Mouse (Mus musculus): ENCODE results near the gene Camk1d. TPM values are rescaled to one million over a fixed set of nuclear protein-coding genes. Genes with fewer than 3 reads are reported as not detected.
"Not testable (repeated sequence)": the region's sequence is repeated elsewhere in the genome, so short reads cannot be mapped to it uniquely, and the experiment has no call there.

Gene Camk1d
- total and polyA plus RNA-seq, 2 experiments from 2014 or later: 8.0 to 20.9 TPM

GRCm38 (mm10) chr2:5388381-5388780 lies 325.9 kb downstream of the Camk1d start:
- Histone ChIP-seq H3K27ac (ENCODE audit: low read depth, low read length) (no peak overlapping the region), H3K4me3 (ENCODE audit: low read depth, low read length) (no peak overlapping the region), H3K27me3 (ENCODE audit: insufficient read depth, low read length) (no peaks in the 10 kb centered on the region), H3K4me1 (ENCODE audit: insufficient read depth, low read length) (no peaks in the 10 kb centered on the region), H3K36me3 (ENCODE audit: insufficient read depth, low read length) (no peaks in the 10 kb centered on the region), H3K9ac (replicated peaks; ENCODE audit: low read length, poor library complexity, severe bottlenecking) (no peak overlapping the region), H3K9me3 (ENCODE audit: low read length) (no peaks in the 10 kb centered on the region), H3K4me2 (ENCODE audit: low read depth, low read length, poor library complexity, severe bottlenecking) (no peak overlapping the region)
- no peak for TF ChIP-seq CTCF (IDR thresholded peaks at IDR 0.05)
- ATAC-seq (ENCODE audit: low FRiP score) (no peak), DNase-seq (ENCODE audit: low spot score) (no peak)
- WGBS: 86% methylated on average over 7 of the region's 7 CpGs

GRCm38 (mm10) chr2:5381712-5382710 lies 332.3 kb downstream of the Camk1d start:
- WGBS: 31% methylated on average over 12 of the region's 12 CpGs
- Histone ChIP-seq H3K9ac (replicated peaks; ENCODE audit: low read length, poor library complexity, severe bottlenecking) (no peak overlapping the region), H3K4me1 (ENCODE audit: insufficient read depth, low read length) (peaks cover 19% of the 10 kb centered on the region), H3K36me3 (ENCODE audit: insufficient read depth, low read length) (no peaks in the 10 kb centered on the region), H3K27ac (ENCODE audit: low read depth, low read length) (peak overlapping the region; percentile 51), H3K27me3 (ENCODE audit: insufficient read depth, low read length) (no peaks in the 10 kb centered on the region), H3K9me3 (ENCODE audit: low read length) (no peaks in the 10 kb centered on the region), H3K4me3 (ENCODE audit: low read depth, low read length) (no peak overlapping the region), H3K4me2 (ENCODE audit: low read depth, low read length, poor library complexity, severe bottlenecking) (no peak overlapping the region)
- TF ChIP-seq CTCF (IDR thresholded peaks at IDR 0.05): no peak
- DNase-seq (ENCODE audit: low spot score): peak; percentile 90
- peak; percentile 15; the same call in 1 of the 2 replicates for ATAC-seq (ENCODE audit: low FRiP score)

- H3K4me3 ChIP-seq (ENCODE audit: low read depth, low read length): no peak overlapping the region
- WGBS: 64% methylated on average over 7 of the region's 7 CpGs
- peaks cover 19% of the 10 kb centered on the region for H3K4me1 ChIP-seq (ENCODE audit: insufficient read depth, low read length)
- no peak overlapping the region for H3K9ac ChIP-seq (replicated peaks; ENCODE audit: low read length, poor library complexity, severe bottlenecking)
- H3K27me3 ChIP-seq (ENCODE audit: insufficient read depth, low read length): no peaks in the 10 kb centered on the region
- H3K9me3 ChIP-seq (ENCODE audit: low read length): no peaks in the 10 kb centered on the region
- no peaks in the 10 kb centered on the region for H3K36me3 ChIP-seq (ENCODE audit: insufficient read depth, low read length)
- DNase-seq (ENCODE audit: low spot score): no peak
- no peak for ATAC-seq (ENCODE audit: low FRiP score)
- TF ChIP-seq CTCF (IDR thresholded peaks at IDR 0.05): no peak
- H3K27ac ChIP-seq (ENCODE audit: low read depth, low read length): no peak overlapping the region
- H3K4me2 ChIP-seq (ENCODE audit: low read depth, low read length, poor library complexity, severe bottlenecking): no peak overlapping the region
These were observed 333.3 kb downstream of the Camk1d start for GRCm38 (mm10) chr2:5380973-5381372.

- H3K4me3 ChIP-seq (ENCODE audit: low read depth, low read length); H3K36me3 ChIP-seq (ENCODE audit: insufficient read depth, low read length); H3K27me3 ChIP-seq (ENCODE audit: insufficient read depth, low read length); H3K27ac ChIP-seq (ENCODE audit: low read depth, low read length); DNase-seq (ENCODE audit: low spot score); H3K4me2 ChIP-seq (ENCODE audit: low read depth, low read length, poor library complexity, severe bottlenecking); H3K9ac ChIP-seq (replicated peaks; ENCODE audit: low read length, poor library complexity, severe bottlenecking); H3K9me3 ChIP-seq (ENCODE audit: low read length); ATAC-seq (ENCODE audit: low FRiP score): not testable (repeated sequence)
- WGBS: 62% methylated on average over 18 of the region's 18 CpGs
- H3K4me1 ChIP-seq (ENCODE audit: insufficient read depth, low read length): peaks cover 19% of the 10 kb centered on the region
These were observed 335.4 kb downstream of the Camk1d start for GRCm38 (mm10) chr2:5378922-5379321.

- Histone ChIP-seq H3K9me3 (ENCODE audit: low read length) (no peaks in the 10 kb centered on the region), H3K9ac (replicated peaks; ENCODE audit: low read length, poor library complexity, severe bottlenecking) (no peak overlapping the region), H3K4me3 (ENCODE audit: low read depth, low read length) (no peak overlapping the region), H3K36me3 (ENCODE audit: insufficient read depth, low read length) (no peaks in the 10 kb centered on the region), H3K27ac (ENCODE audit: low read depth, low read length) (peak overlapping the region; percentile 51; the same call in 1 of the 2 replicates), H3K4me2 (ENCODE audit: low read depth, low read length, poor library complexity, severe bottlenecking) (no peak overlapping the region), H3K4me1 (ENCODE audit: insufficient read depth, low read length) (peaks cover 19% of the 10 kb centered on the region), H3K27me3 (ENCODE audit: insufficient read depth, low read length) (no peaks in the 10 kb centered on the region)
- ATAC-seq (ENCODE audit: low FRiP score): no peak
- DNase-seq (ENCODE audit: low spot score): peak; percentile 39
- peak; percentile 39 for TF ChIP-seq CTCF (IDR thresholded peaks at IDR 0.05)
- 40% methylated on average over 6 of the region's 6 CpGs for WGBS
These were observed 336.1 kb downstream of the Camk1d start for GRCm38 (mm10) chr2:5378066-5378672.
